Mouse (Mus musculus) limb, embryonic 11.5 days (tissue): ENCODE results near the gene Sall1. TPM values are rescaled to one million over a fixed set of nuclear protein-coding genes. Genes with fewer than 3 reads are reported as not detected.

Source experiments
- ATAC-seq: fragments of 200-750 bp; cut with Nextera tagmentation; 2 replicates; pipeline ENCODE4 v1.8.0; 2017; ENCODE audit warnings: low read depth; ENCODE audit not compliant: insufficient number of reproducible peaks, low FRiP score, low TSS enrichment
- DNase-seq: peaks from one replicate; pipeline ENCODE4 v3.0.0-alpha.2; 2015; ENCODE audit warnings: low spot score
- H3K27ac ChIP-seq: fragments of 300-500 bp; sonication (generic); replicated peaks from 2 replicates; pipeline ENCODE4 v1.5.1; 2014; ENCODE audit warnings: low read depth, mild to moderate bottlenecking, low read length
- H3K27me3 ChIP-seq: fragments of 300-500 bp; sonication (generic); 2 replicates; pipeline ENCODE4 v1.6.1; 2014; ENCODE audit warnings: mild to moderate bottlenecking, low read length, mixed read lengths; ENCODE audit not compliant: control insufficient read depth, insufficient read depth
- H3K36me3 ChIP-seq: fragments of 300-500 bp; sonication (generic); 2 replicates; pipeline ENCODE4 v1.6.1; 2014; ENCODE audit warnings: mild to moderate bottlenecking, low read length, moderate library complexity, mixed read lengths; ENCODE audit not compliant: control insufficient read depth, insufficient read depth
- H3K4me1 ChIP-seq: fragments of 300-500 bp; sonication (generic); 2 replicates; pipeline ENCODE4 v1.6.1; 2014; ENCODE audit warnings: low read length, mixed read lengths; ENCODE audit not compliant: control insufficient read depth, insufficient read depth
- H3K4me2 ChIP-seq: fragments of 300-500 bp; sonication (generic); 2 replicates; pipeline ENCODE4 v1.6.1; 2014; ENCODE audit warnings: low read depth, mild to moderate bottlenecking, moderate library complexity; ENCODE audit not compliant: severe bottlenecking
- H3K4me3 ChIP-seq: fragments of 300-500 bp; sonication (generic); 2 replicates; pipeline ENCODE4 v1.5.1; 2014; ENCODE audit warnings: low read depth, low read length
- H3K9ac ChIP-seq: fragments of 300-500 bp; sonication (generic); 2 replicates; pipeline ENCODE4 v1.6.1; 2014; ENCODE audit warnings: mild to moderate bottlenecking, low read length
- H3K9me3 ChIP-seq: fragments of 300-500 bp; sonication (generic); 2 replicates; pipeline ENCODE4 v1.6.1; 2016; ENCODE audit warnings: low read length; ENCODE audit not compliant: control insufficient read depth
- WGBS: fragments of 180-500 bp; shearing (Covaris S2); extraction: QIAGEN DNeasy Blood & Tissue Kit; methylation state at CpG from one replicate; pipeline ENCODE4 v1.1.7; 2014; 5-methylcytosine and 5-hydroxymethylcytosine counted together
- polyA plus RNA-seq: library from polyadenylated mRNA; unstranded; fragments of >200 nt; fragmentation: Nextera tagmentation; extraction: Ambion mirVana; gene quantifications from 2 replicates; pipeline ENCODE4 v1.2.1, GENCODE M21; 2014

The Sall1 gene
- polyA plus RNA-seq, 1 experiment from 2014 or later = 30.4 TPM

- Histone ChIP-seq H3K4me3 (no peak overlapping the region), H3K4me1 (peaks cover 3% of the 10 kb centered on the region; the same call in 1 of the 2 replicates), H3K9me3 (no peaks in the 10 kb centered on the region), H3K4me2 (no peak overlapping the region), H3K9ac (no peak overlapping the region), H3K36me3 (no peaks in the 10 kb centered on the region), H3K27me3 (peaks cover 15% of the 10 kb centered on the region), H3K27ac (no peak overlapping the region)
- no peak for DNase-seq
- WGBS = 39% methylated on average over 8 of the region's 8 CpGs
- ATAC-seq = no peak
Measured at GRCm38 (mm10) chr8:89003336-89003896, 40.5 kb downstream of the Sall1 start.

DNA sequence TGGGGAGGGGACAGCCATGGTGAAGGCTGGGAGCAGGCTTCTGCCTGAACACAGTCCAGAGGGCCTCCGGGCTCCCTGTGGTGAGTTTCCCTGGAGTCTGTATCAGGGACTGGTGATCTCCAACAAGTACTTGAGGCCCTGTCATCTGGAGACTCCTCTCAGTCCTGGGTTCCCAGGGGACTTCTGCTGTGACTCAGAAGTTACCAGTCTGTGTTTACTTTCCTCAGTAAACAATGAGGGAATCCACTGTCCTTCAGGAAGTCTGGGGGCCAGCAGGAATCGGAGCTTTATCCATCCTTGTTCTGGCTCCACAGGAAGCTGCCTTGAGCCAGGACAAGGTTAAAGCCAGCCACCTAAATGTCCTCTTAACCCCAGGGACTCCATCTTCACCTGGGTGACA is 41.8 kb downstream of the Sall1 start:
- no peak overlapping the region for H3K4me2 ChIP-seq
- H3K9me3 ChIP-seq = no peaks in the 10 kb centered on the region
- H3K27ac ChIP-seq = no peak overlapping the region
- no peaks in the 10 kb centered on the region for H3K36me3 ChIP-seq
- H3K4me3 ChIP-seq = no peak overlapping the region
- H3K4me1 ChIP-seq = peaks cover 3% of the 10 kb centered on the region; the same call in 1 of the 2 replicates
- H3K9ac ChIP-seq = no peak overlapping the region
- WGBS = 59% methylated on average over 2 of the region's 2 CpGs
- no peak for DNase-seq
- no peak for ATAC-seq
- H3K27me3 ChIP-seq = peaks cover 8% of the 10 kb centered on the region

DNA sequence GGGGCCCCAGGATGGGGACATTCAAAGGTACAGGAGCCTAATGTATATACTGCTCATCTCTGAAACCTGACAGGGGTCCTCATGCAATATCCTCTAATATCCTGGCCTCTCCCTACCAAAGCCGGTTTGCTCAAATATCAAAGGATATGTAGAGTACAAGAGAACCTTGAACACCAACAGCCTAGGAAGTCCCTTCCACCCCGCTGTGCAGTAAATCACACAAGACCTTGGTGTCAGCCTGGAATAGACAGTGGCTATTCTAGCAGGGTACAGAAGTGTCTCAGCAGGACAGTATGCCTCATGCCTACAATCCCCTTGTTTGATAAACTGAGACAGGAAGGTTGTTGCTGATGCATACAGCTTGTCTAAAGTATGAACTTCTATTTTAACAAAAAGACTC is 46.7 kb downstream of the Sall1 start:
- ATAC-seq = no peak
- H3K9ac ChIP-seq = no peak overlapping the region
- DNase-seq = no peak
- no peak overlapping the region for H3K27ac ChIP-seq
- H3K4me2 ChIP-seq = no peak overlapping the region
- no peaks in the 10 kb centered on the region for H3K27me3 ChIP-seq
- H3K36me3 ChIP-seq = no peaks in the 10 kb centered on the region
- no peaks in the 10 kb centered on the region for H3K4me1 ChIP-seq
- H3K4me3 ChIP-seq = no peak overlapping the region
- H3K9me3 ChIP-seq = no peaks in the 10 kb centered on the region
- WGBS = 94% methylated on average over 2 of the region's 2 CpGs

DNA sequence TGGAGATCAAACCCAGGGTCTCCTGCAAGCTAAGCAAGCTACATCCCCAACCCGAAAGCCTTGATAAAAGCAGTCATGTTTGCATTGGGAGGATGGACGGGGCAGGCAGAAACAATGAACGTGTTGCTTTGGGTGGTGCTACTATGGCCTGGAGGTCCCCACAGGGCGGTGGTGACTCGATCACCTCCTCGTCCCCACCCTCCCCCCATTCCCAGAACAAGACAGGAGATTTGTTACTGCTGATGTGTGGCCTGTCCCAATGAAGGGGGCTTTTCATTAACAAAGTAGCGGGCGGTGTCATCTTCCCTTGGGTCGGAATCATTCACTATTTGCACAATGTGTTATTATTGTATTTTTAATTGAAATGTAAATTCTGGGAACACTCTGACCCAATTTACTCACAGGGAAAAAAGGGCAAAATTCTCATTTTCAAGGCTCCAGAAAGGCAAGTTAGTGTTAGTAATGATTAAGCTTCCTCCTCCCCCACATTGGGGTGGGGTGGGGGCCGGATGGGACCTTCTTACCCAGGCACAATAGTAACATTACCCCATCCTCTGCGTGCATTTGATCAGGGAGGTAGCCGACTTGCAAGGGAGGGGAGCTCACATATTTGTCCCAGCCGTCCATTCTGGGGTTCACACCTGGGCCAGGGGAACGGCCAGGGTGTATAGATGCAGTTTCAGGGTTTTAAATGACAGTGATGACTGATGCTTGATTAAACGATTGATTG is 52.0 kb downstream of the Sall1 start:
- H3K4me1 ChIP-seq = no peaks in the 10 kb centered on the region
- H3K4me3 ChIP-seq = no peak overlapping the region
- H3K27me3 ChIP-seq = no peaks in the 10 kb centered on the region
- 79% methylated on average over 15 of the region's 15 CpGs for WGBS
- ATAC-seq (no peak), DNase-seq (no peak)
- H3K27ac ChIP-seq = no peak overlapping the region
- no peaks in the 10 kb centered on the region for H3K36me3 ChIP-seq
- no peak overlapping the region for H3K9ac ChIP-seq
- H3K9me3 ChIP-seq = no peaks in the 10 kb centered on the region
- H3K4me2 ChIP-seq = no peak overlapping the region

DNA sequence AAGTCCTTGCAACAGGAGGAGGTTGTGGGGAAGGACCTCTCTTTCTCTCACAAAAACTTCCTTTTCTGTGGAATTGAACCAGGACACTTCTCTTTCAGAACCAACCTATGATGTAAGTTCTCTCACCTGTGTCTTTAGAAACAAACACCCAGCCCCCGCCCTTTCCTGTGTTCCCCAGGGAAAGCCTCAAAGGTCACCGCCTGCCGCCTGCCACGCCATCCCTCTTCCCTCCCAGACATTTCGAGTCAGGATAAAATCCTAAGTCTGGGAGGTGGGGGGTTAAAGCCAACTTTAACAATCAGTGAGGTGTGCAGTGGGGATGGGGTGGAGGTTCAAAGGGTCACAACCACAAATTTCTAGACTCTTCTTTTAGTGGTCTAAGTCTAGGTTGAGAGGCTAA is 52.8 kb downstream of the Sall1 start:
- Histone ChIP-seq H3K4me2 (no peak overlapping the region), H3K9me3 (no peaks in the 10 kb centered on the region), H3K4me1 (no peaks in the 10 kb centered on the region), H3K9ac (no peak overlapping the region), H3K27me3 (no peaks in the 10 kb centered on the region), H3K4me3 (no peak overlapping the region), H3K36me3 (no peaks in the 10 kb centered on the region), H3K27ac (no peak overlapping the region)
- no peak for DNase-seq
- no peak for ATAC-seq
- WGBS = 66% methylated on average over 5 of the region's 5 CpGs

DNA sequence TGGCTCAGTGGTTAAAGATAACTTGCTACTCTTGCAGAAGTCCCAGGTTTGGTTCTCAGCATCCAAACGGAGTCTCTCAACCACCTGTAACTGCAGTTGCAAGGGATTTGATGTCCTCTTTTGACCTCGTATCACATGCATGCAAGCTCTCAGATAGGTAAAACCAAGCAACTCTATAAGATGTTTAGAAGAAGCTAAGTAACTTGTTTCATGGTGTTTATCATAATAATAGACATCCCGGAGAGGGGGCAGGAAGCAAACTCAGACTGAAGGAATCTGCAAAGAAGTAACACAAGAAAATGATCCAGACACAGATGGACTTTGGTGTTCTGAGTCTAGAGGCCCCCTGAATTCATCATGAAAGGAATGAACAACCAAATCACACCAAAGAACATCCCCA is 55.0 kb downstream of the Sall1 start:
- Histone ChIP-seq H3K9me3 (no peaks in the 10 kb centered on the region), H3K27me3 (no peaks in the 10 kb centered on the region), H3K4me3 (no peak overlapping the region), H3K9ac (no peak overlapping the region), H3K27ac (no peak overlapping the region), H3K4me1 (no peaks in the 10 kb centered on the region), H3K4me2 (no peak overlapping the region), H3K36me3 (no peaks in the 10 kb centered on the region)
- DNase-seq = no peak
- ATAC-seq = no peak
- 87% methylated on average over 3 of the region's 3 CpGs for WGBS

GRCm38 (mm10) chr8:88983468-88983867 is 60.5 kb downstream of the Sall1 start:
- WGBS = 86% methylated on average over 5 of the region's 5 CpGs
- H3K27ac ChIP-seq = no peak overlapping the region
- no peaks in the 10 kb centered on the region for H3K4me1 ChIP-seq
- H3K27me3 ChIP-seq = no peaks in the 10 kb centered on the region
- no peak overlapping the region for H3K4me3 ChIP-seq
- no peak overlapping the region for H3K4me2 ChIP-seq
- DNase-seq (no peak), ATAC-seq (no peak)
- no peaks in the 10 kb centered on the region for H3K9me3 ChIP-seq
- H3K9ac ChIP-seq = no peak overlapping the region
- no peaks in the 10 kb centered on the region for H3K36me3 ChIP-seq
